Mouse (Mus musculus): Measurements from ENCODE around the gene Ctsw.

Ctsw gene

DNA sequence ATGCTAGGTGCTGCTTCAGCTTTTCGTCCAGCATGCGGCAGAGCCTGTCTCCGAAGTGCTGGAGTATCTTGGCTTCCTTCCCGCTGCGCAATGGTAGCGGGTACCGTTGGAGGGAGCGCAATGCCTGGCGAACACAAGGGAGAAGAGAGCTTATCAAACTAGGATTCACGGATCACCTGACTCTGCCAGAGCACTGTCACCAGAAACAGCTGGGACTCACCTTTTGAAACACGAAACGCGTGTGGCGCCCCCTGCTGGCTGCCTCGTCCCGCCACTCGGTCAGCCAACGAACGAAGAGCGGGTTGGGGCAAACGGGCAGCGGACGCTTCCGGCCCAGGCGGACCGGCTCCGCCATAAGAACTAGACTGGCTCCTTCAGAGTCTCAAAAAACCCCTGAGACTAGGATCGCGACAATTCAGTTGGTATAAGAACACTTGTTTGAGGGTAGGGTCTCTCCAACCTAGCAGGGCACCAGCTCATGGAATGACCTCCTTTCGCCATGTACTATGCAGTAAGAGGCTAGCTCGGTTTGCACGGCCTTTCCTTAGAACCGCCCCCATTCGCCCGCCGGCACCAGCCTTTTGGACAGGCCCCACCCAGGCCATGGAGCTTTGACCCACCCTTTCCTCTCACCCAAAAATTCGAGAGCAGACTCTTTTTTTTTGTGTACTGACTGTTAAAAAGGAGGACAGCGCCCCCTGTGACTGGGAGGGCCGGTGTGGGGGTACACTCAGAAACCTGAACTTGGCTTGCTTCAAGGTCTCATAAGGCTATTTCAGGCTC is 19.7 kb upstream of the Ctsw start, which contains the start of gene Mus81:
Gene Mus81 (minus strand): TSS at position 635 of the 783 bp plus-strand sequence.
- DNase-seq: peak; percentile 98 to 99

DNA sequence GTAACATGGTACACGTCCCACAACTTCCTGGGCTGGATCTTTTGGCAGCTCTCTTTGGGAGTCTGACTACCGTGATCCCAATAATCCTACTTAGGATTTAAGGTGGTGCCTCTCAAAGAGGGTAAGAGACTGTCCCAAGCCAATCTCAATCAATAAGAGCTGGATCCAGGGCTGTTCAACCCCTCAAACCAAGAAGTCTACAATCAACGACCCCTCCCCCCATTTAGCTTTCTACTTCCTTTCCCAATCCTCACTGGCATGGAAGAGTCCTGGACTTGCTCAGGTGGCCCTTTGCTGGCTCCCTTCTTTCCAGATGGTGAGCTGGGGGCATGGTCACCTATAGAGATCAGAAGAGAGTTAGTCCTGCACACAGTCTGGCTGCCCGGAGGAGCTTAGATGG is 18.5 kb upstream of the Ctsw start:
- DNase-seq: peak in 1 of 2 experiments; percentile 38

- peak; percentile 26 to 51 for DNase-seq
These were observed 18.0 kb upstream of the Ctsw start for GRCm38 (mm10) chr19:5486286-5486685.

- DNase-seq: peak in 1 of 2 experiments; percentile 45
These were observed 17.5 kb upstream of the Ctsw start for GRCm38 (mm10) chr19:5485821-5486220.

GRCm38 (mm10) chr19:5485371-5485770 is 17.1 kb upstream of the Ctsw start:
- peak; percentile 3 to 33 for DNase-seq

DNA sequence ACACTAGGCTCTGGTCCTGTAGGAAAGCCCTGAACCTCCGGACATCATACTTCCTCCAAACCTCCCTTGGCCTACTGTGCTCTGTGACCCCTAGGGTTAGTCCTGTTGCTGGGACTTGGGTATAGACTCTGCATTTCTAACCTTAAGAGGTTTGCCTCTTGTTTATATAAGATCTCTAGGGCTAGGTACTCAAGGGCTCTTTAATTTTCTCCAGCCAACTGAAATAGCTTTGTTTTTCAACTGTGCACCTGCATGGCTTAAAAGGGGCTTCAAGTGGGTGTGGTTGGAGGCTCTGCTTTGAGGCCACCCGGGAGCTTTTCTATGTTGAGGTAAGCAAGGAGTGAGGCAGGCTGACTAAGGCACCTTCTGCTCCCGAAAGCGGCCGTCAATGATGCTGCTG is 16.2 kb upstream of the Ctsw start:
- no peak for DNase-seq

- peak in 1 of 2 experiments; percentile 41 for DNase-seq
These were observed 15.4 kb upstream of the Ctsw start for GRCm38 (mm10) chr19:5483386-5484359.

- peak in 1 of 2 experiments; percentile 41 for DNase-seq
These were observed 13.1 kb upstream of the Ctsw start for GRCm38 (mm10) chr19:5481398-5481797.

GRCm38 (mm10) chr19:5480016-5480415 is 11.7 kb upstream of the Ctsw start:
- DNase-seq: peak in 1 of 2 experiments; percentile 29

- no peak for DNase-seq
These were observed 9.5 kb upstream of the Ctsw start for GRCm38 (mm10) chr19:5477668-5478300.

DNA sequence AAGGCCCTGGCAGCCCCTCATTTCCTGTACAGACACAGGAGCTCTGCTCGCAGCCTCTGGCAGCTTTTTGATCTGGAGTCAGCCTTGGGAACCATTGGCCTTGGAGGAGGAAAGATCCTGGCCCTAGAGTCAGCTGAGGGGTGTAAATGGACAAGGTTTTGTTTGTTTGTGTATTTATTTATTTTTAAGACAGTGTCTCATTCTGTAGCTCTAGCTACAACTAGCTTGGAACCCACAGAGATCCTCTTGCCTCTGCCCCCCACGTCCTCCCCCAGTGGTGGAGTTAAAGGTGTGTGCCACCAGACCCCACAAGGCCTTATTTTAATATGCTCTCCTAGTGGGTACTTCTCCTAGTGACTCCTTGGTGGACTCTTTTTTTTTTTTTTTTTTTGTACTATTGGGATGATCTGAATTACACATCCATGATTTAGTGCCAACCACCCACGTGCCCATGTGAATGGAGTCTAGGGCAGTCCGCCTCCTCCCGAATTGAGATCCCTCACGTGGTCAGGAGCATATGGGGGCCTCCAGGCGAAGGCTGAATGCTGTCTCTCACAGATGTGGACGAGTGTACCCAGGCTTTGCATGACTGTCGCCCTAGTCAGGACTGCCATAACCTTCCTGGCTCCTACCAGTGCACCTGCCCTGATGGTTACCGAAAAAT is 8.8 kb upstream of the Ctsw start:
- DNase-seq: no peak

DNA sequence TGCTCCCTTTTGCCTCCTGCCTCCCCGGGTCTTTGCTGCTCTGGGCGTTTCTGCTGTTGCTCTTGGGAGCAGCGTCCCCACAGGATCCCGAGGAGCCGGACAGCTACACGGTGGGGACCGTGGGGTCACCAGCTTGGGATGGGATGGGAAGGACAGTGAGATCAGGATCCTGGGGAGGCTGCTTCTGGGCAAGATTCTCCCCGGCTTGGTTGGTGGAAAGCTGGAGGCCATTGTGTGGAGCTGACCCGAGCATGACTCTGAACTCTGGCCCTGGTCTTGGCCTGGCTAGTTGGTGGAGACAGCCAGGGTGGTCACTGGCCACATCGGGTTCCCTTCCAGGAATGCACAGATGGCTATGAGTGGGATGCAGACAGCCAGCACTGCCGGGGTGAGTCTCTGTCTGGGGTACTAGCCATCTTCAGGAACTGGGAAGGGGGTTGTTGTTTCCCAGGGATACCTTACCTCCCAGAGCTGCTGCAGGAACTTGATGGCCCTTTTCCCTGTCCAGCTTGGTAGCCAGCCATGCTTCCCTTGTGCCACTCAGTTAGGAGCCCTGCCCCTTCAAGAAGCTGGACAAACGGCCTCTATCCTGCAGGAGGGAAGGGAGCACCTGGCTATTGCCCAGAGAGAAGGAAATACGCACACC is 6.9 kb upstream of the Ctsw start:
- DNase-seq: no peak

GRCm38 (mm10) chr19:5474281-5475068 is 6.2 kb upstream of the Ctsw start:
- DNase-seq: peak; percentile 48 to 69

GRCm38 (mm10) chr19:5473720-5474119 is 5.4 kb upstream of the Ctsw start, which contains the start of gene Efemp2:
TSS of gene Efemp2 (plus strand) at chr19:5473954.
- peak; percentile 84 to 92 for DNase-seq

DNA sequence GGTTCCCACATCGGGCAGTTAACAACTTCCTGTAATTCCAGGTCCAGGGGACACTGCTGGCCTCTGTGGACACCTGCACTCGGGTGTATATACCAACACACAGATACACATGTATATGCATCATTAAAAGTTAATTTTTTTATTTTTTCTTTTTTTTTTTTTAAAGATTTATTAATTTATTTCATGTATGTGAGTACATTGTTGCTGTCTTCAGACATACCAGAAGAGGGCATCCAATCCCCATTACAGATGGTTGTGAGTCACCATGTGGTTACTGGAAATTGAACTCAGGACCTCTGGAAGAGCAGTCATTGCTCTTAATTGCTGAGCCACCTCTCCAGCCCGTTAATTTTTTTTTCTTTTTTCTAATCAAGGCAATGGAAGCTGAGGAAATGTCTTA is 4.5 kb upstream of the Ctsw start:
- no peak for DNase-seq

DNA sequence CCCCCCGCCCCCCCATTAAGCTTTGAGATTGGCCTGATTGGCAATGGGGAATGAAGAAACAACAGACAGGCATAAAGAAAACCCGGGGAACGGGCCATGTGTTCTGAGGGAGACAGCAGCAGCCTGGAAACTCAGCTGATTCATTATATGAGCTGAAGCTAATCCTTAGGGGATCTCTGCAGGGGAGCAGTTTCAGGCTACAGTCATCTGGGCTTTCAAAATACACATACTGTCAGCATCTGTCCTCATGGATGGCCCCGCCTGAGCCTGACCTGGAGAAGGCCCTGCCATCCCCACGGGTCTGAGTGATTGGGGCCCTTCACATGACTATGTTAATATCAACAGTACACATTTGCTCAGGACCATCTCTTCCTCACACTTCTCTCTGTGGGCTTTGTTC is 3.5 kb upstream of the Ctsw start:
- no peak for DNase-seq

GRCm38 (mm10) chr19:5466916-5467500 is 1.3 kb downstream of the Ctsw start:
- peak in 1 of 2 experiments; percentile 26 for DNase-seq

DNA sequence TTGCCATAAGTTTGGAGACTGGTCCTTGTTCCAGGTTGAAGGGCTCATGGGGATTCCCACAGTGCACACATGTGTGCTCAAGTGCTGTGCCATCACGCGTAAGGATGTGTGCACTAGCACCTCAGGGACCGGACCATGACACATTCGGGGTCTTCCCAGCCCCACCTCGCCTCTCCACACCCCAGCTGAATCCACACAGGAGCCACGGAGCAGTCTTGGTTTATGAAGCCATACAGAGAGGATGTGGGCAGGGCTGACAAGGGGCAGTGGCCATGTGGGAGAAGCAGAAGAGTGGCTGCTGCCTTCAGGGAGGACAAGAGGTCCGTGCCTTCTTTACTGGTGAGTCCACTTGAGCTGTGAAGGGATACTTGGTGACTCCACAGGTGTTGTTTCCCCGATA is 3.3 kb downstream of the Ctsw start:
- DNase-seq: peak in 1 of 2 experiments; percentile 34

DNA sequence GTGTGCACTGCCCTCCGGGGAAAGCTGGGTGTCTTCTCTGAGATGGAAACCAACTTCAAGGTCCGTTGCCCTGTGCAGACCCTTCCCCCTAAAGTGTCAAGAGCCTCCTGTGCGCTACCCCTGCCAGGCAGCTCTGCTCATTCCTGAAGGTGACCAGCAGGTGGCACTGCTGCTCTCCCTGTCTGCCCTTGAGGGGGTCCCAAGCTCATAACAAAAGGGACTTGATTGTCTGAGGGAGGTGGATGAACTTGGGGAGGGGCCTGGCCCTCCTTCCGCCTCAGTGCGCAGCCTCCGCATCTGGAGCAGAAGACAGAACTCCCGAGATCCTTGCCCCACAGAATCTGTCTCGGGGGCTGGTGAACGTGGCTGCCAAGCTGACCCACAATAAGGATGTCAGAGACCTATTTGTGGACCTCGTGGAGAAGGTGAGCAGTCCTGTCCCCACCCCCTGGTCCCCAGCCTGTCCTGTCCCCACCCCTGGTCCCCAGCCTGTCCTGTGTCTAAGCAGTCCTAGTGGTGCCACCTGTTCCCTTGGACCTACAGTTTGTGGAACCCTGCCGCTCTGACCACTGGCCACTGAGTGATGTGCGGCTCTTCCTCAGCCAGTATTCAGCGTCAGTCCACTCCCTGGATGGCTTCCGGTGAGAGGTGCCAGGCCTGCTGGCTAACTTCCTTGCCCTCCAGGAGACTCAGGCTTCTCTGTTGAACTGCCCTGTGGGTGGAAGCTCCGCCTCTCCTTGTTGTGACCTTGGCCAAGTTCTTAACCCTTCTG is 4.3 kb downstream of the Ctsw start:
- peak; percentile 60 to 82 for DNase-seq

DNA sequence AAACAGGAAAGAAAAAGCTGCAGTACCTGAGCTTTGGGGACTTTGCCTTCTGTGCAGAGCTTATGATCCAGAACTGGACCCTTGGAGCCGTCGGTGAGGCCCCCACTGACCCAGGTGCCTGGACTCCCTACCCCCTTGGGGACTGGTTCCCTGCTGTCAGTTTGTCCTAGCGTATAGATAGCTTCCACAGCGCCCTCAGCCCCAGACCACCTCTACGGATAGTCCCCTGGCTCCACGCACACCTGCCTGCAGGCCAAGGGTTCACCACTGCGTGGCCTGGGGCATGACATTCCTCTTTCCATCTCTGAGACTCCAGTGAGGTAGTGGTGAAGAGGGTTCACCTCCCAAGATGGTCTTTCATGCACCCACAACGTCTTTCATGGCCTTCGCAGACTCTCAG is 5.1 kb downstream of the Ctsw start:
- peak in 1 of 2 experiments; percentile 36 for DNase-seq
